Mouse (Mus musculus) stomach, embryonic 15.5 days (tissue): ENCODE data around the gene Rabggtb. TPM values are rescaled to one million over a fixed set of nuclear protein-coding genes. Genes with fewer than 3 reads are reported as not detected.

Source experiments
- polyA plus RNA-seq: library from polyadenylated mRNA; unstranded; fragments of >200 nt; fragmentation: Nextera tagmentation; extraction: Ambion mirVana; gene quantifications from 2 replicates; pipeline ENCODE4 v1.2.1, GENCODE M21; 2015

The Rabggtb gene
- polyA plus RNA-seq, 1 experiment from 2014 or later: 56.2 TPM

Other genes with a start within 250 kb of the Rabggtb start
- gene St6galnac3, start 187.8 kb downstream of the Rabggtb start, polyA plus RNA-seq: 36.6 and 39.8 TPM in 2 replicates
- gene Asb17, start 68.8 kb downstream of the Rabggtb start, polyA plus RNA-seq: 0.30 and 0.82 TPM in 2 replicates
- gene Msh4, start 6.9 kb downstream of the Rabggtb start, polyA plus RNA-seq: 0.08 and 0.09 TPM in 2 replicates
- 87.9 and 103 TPM in 2 replicates for gene Acadm, start 31.6 kb upstream of the Rabggtb start, polyA plus RNA-seq
- 0.78 and 0.83 TPM in 2 replicates for gene Slc44a5, start 60.4 kb upstream of the Rabggtb start, polyA plus RNA-seq